Mouse (Mus musculus) kidney, adult 2 months (tissue): ENCODE measurements around the gene Coro1c.

ENCODE experiments used
- CTCF ChIP-seq: fragments of 200-500 bp; conservative IDR thresholded peaks from 2 replicates; pipeline ENCODE4 v1.5.1; 2011; ENCODE audit warnings: low read depth, mild to moderate bottlenecking, control low read depth, low read length, moderate library complexity, mixed read lengths; ENCODE audit not compliant: insufficient read depth, insufficient read length
- POLR2A ChIP-seq: fragments of 200-500 bp; IDR thresholded peaks from one replicate; pipeline ENCODE4 v1.6.1; 2011; ENCODE audit warnings: low read depth, low read length, control low read depth

GRCm38 (mm10) chr5:113842244-113842643, 66.3 kb downstream of the Coro1c start:
- TF ChIP-seq POLR2A, result no peak
- no peak for TF ChIP-seq CTCF
